Mouse (Mus musculus): ENCODE data around the gene Slc17a8.
A peak's percentile ranks its signal among the peaks of the same experiment; 100 is the strongest.
"Not testable (repeated sequence)": the region's sequence is repeated elsewhere in the genome, so short reads cannot be mapped to it uniquely, and the experiment has no call there.

The Slc17a8 gene

DNA sequence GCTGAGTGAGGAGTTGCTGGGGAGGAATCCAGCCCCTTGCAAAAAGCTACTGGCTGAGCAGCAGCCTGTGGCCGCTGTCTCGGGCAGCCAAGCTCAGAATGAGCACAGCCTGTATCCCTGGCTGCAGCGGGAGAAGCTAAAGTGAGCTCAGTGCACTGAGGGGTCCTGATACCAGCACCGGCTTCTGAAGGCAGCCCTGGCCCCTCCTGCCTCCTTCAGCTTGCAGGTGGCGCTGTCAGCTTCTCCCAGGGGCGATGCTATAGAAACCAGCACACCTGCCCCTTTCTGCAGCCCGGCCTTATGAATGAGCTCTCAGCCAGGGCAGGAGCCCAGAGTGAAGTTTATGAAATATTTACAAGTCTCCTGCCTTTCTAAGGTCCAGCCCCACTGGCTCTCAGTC, at the start of gene Slc17a8:
TSS of gene Slc17a8 (minus strand) at position 125 of the 400 bp plus-strand sequence.
- DNase-seq (ENCODE audit: low read depth, low spot score) = no peak

DNA sequence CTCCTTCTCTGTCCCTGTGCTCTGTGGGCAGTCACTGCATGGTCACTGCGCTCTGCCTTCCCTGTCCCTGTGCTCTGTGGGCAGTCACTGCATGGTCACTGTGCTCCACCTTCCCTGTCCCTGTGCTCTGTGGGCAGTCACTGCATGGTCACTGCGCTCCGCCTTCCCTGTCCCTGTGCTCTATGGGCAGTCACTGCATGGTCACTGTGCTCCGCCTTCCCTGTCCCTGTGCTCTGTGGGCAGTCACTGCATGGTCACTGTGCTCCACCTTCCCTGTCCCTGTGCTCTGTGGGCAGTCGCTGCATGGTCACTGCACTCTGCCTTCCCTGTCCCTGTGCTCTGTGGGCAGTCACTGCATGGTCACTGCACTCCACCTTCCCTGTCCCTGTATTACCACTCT, 49.3 kb upstream of the Slc17a8 start:
- DNase-seq (ENCODE audit: low read depth, low spot score) = not testable (repeated sequence)

DNA sequence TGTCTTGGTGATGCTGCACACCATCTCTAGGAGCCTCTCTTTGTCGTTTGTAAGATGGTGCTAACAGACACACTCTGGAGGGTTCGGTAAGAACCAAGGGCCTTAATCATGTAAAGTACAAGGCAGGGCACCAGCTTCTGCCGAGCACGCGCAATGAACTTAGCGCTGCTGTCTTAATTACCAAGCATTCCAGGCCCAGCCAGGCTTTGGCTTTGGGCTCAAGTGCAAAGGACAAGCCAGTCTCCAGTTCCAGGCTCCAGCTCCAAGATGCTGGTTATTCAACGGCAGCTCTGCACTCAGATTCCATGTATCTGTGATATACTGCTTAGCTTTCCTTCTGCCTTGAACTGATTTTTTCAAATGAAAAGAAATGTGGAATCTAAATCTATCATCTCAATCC, 46.5 kb upstream of the Slc17a8 start:
- no peak for DNase-seq (ENCODE audit: low read depth, low spot score)

DNA sequence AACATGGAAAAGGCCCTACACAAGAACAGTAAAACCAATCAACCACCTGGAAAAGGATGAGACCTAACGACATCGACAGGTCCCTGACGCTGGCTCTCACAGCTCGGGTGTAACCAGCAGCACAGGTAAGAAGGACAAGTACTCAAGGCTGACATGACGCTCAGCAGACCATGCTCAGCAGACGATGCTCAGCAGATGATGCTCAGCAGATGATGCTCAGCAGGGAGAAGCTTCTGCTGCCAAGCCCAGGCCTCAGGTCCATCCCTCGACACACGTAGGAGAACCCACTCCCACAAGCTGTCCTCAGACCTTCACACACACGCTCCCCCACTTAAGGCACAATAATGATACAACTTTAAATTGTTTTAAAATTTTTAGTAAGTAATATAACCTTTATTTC, 44.6 kb upstream of the Slc17a8 start:
- no peak for DNase-seq (ENCODE audit: low read depth, low spot score)

DNA sequence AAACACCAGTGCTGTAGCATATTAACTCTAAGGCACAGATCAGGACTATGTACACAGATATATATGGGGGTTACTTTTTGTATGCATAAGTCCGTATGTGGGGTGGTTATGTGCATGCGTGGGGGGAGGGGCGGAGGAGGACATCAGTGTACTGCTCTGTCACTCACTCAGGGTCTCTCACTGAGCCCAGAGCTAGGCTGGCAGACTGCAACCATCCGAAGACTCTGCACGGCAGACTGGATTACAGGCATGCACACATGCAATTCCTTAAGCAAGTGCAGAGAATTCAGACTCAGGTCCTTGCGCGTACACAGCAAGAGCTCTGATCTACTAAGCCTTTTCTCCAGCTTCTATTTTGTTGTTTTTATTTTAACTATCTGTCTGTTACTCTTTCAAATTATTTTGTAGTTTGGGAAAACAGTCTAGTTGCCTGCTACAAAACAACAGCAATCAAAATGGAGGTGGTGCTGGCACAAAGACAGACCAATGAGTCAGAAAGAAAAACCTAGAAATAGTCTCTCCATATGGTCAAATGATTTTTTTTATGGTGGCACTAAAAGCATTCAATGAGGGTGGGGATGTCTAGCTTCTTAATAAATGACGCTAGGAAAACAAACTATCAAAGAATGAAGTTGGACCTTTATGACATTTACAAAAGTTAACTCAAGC, 44.1 kb upstream of the Slc17a8 start:
- no peak for DNase-seq (ENCODE audit: low read depth, low spot score)

DNA sequence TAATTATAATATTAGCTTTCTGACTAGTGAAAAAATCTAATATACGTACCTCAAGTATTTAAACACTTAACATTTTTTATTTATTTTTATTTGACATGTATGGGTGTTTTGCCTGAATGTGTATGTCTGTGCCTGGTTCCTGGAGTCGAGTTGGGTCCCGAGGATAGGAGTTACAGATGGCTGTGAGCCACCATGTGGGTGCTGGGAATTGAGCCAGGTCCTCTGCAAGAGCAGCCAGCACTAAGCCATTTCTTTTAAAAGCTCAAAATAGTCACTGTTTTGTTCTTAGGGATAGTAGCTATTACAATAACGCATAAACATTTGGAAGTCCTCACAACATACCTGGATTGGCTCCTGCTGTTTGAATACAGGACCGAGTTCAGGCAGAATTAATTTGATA, 35.3 kb upstream of the Slc17a8 start:
- no peak for DNase-seq (ENCODE audit: low read depth, low spot score)

DNA sequence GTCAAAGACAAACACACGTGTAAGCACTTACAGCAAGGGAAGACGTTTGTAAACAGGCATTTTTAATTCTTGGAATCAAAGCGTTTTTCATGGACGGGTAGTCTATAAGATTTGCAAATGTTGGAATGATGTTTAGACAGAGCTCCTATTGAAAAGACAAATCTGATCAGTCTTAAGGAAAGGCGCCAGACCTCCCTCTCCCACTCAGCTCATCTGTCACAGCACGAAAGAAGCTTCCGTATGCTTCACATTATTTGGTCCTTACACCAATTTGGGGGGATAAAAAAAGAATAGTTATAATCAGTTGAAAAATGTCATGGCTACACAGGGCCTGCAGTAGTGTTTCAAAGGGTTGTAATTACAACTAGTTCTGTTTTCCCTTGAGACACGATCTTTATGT, 31.9 kb upstream of the Slc17a8 start:
- no peak for DNase-seq (ENCODE audit: low read depth, low spot score)

DNA sequence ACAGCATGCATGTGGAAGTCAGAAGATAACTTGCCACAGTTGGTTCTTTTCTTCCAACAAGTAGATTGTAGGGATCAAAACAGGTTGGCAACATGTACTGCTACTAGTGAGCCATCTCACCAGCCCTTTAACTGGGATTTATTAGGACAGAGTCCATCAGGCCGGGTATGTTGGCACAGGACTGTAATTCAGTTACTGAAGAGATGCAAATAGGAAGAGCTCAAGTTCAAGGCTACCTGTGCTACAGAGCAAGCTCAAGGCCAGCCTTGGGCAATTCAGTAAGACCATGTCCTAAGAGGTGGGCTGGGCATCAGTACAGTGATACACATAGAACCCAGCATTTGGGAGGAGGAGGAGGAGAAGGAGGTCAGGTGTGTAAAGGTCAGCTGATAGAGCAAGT, 30.6 kb upstream of the Slc17a8 start:
- DNase-seq (ENCODE audit: low read depth, low spot score) = no peak

DNA sequence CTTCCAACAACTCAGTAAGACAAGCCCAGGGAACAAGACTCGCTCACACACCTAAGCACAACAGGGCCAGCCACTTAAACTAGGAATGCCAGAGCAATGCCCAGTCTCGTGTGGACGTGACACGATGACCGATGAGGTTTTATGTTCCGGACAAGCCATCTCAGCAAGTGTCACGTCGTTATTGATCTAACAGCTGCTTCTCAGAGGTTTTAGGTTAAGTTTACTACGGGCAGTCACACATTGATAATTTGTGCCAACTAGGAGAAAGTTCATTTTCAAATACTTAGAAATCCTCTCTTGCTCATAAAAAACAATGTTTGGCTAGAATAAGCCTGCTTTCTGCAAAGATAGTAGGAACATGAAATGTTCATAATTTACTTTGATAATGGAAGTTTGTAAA, 25.9 kb upstream of the Slc17a8 start:
- DNase-seq (ENCODE audit: low read depth, low spot score) = no peak

DNA sequence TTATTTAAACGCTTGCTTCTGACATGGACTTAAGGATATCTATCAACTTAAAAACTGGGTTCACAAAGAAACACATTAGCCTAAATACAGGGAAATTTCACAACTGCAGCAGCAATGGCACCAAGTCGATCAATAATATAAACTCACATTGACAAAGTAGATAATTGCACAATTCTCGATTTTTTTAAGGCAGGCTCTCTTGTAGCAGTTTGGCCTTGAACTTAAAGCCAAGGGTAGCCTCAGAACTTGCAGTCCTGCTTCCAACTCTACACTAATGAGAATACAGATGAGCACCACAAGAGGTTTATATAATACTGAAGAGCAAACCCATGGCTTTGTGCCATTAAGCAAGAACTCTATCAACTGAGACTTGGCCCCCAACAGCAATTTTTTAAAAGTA, 15.9 kb upstream of the Slc17a8 start:
- no peak for DNase-seq (ENCODE audit: low read depth, low spot score)

DNA sequence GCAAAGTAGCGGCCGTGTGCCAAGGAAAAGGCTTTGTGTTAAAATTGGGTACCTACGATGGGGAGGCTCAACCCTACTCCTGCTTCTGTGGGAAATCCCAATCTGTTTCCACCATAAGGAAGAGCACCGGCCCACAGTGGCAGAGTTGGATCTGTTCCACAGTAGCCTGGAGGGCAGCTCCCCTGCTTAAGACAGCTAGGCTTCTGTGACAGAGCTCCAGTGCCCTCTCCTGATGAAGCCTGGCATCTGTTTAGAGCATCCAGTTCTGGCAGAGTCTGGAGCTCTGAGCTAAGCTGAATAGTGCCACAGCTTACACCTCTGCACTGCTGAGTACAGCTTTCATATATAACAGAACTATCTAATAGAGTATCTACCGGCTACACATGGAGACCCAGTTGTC, 14.0 kb upstream of the Slc17a8 start:
- DNase-seq (ENCODE audit: low read depth, low spot score) = no peak

DNA sequence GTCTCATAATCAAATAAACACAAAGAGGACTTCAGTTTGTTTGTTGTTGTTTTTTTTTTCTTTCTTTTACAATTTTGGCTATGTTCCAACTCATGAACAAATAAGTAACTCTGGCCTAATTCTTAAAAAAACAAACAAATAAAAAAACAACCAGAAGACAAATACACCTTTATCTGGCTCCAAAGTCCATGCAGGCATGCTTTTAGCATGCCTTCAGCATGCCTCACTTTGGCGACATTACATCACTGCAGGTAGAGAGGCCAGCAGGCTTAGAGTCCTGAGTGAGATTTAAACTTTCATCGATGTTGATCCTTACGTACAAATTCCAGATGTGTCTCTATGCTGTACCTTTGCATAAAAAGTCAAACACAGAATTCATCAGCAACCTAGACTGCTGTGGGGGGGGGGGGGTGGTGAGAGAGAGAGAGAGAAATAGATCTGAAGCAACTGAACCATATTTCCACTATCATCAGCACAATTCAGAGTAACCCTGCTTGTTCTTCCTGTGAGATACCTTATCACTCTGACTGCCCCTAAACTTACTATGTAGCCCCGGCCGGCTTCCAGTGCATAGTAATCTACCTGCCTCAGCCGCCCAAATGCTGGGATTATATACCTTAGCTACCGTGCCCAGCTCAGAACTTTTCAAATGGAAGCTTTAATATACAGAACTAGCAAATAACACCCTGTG, 12.8 kb upstream of the Slc17a8 start:
- DNase-seq (ENCODE audit: low read depth, low spot score) = no peak

DNA sequence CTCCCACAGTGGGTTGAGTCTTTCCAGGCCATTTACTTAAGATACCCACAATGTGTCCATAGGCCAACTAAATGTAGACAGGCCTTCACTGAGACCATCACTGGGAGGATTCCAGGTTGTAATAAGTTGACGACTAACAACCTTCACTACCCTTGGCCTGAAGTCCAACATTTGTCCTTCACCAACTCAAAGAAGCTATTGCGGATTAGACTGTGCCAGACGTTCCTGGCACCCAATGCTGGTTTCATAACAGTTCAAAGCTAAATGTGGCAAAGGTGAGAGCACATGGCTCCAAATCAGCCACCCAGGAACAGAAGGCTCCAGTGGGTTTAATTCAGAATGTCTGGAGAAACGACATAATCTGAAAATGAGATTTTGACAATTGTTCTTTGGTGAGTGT, 12.1 kb upstream of the Slc17a8 start:
- DNase-seq (ENCODE audit: low read depth, low spot score) = no peak

DNA sequence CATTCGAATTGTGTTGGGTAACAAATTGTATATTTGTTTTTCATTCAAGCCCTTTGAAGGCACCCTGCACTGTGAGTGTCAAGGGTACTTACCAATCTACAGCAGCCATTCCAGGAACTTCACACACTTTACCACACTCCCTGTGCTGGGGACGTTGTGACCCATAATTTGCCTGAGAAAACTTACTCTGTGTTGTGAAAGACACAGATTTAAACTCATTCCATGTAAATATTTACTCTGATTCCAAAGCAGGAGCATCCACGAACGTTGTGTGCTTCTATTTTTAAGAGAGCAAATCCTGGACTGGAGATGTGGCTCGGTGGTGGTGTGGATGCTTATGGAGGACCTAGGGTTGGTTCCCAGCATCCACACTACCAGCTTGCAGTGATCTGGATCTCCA, 10.8 kb upstream of the Slc17a8 start:
- no peak for DNase-seq (ENCODE audit: low read depth, low spot score)

DNA sequence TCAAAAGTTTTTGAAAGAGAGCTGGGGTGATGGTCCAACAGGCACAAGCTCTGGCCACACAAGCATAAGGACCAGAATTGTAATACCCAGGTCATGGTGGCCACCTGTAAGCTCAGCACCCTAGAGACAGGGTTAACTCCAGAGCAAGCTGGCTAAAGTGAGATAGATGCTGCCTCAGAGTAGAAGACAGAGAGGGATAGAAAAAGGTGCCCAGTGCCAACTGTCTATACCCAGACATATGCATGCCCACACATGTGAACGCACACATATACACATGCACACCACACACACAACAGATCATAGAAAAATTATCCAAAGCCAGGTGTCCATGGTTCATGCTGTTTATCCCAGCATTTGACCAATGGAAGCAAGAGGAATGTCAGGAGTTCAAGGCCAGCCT, 9.5 kb upstream of the Slc17a8 start:
- DNase-seq (ENCODE audit: low read depth, low spot score) = no peak

DNA sequence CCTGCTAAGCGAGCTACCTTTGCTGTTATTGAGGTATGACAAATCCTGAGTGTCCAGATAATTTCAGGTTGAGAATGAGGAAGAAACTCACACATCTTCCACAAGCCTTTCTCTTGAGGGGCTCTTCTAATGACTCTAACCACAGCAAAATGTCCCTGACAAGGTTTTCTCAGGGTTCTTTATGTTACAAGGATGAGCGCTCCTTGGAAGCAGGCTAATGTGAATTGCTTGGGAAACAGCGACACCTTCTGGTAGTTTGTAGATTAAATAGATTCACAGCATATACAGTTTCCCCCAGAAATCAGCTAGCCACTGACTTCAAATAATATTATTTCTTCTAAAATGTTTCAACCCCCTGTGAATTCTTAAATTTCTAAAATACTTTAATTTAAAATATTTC, 9.0 kb upstream of the Slc17a8 start:
- peak; percentile 82 for DNase-seq (ENCODE audit: low read depth, low spot score)

DNA sequence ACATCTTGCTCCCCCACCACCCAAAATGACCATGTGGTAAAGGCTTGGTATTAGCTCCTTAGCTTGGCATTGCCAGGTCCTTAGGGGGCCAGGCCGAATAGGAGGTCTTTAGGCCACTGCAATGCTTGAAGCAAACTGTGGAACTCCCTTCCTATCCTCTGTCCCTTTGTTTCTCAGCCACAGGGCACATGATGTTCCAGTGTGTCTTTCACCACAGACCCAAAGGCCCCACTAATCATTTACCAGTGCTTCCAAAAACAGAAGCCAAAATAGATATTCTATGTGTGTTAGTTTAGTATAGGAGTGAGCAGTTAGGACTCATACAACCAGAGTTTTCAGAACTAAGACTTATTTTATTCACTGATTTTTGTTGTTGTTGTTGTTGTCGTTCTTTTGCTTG, 5.7 kb upstream of the Slc17a8 start:
- DNase-seq (ENCODE audit: low read depth, low spot score) = no peak

DNA sequence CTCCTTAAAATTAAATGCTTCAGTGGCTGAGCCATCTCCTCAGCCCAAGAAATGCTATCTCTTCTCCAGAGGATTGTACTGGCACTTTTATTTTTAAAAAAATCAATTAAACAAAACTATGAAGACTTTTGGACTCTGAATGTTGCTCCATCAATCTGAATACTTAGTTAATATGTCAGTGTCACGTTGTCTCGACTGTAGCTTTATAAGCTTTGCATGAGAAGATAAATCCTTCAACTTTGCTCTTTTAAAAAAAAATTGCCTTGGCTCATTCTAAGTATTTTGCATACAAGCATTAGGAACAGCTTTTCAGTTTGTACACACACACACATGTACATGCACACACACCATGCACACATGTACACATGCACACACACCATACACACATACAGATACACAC, 3.1 kb upstream of the Slc17a8 start:
- DNase-seq (ENCODE audit: low read depth, low spot score) = no peak

DNA sequence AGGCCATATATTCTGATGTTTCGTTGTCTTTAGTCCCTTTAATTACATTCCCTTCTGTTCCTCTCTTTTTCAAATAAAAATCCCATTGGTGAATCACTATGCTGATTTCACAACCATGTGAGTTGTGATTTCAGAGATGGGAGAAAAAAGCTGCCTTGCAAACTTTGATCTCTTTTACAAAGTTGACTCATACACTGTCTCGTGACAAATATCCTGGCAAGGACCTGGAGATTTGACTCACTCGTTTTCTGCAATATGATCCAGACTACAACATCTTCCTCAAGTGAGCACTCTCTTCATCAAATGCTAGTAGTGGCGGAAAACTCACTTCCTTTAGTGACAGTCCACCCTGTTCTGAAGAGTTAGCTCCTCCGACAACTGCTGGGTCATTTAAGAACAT, 21.7 kb downstream of the Slc17a8 start:
- DNase-seq (ENCODE audit: low read depth, low spot score) = no peak

DNA sequence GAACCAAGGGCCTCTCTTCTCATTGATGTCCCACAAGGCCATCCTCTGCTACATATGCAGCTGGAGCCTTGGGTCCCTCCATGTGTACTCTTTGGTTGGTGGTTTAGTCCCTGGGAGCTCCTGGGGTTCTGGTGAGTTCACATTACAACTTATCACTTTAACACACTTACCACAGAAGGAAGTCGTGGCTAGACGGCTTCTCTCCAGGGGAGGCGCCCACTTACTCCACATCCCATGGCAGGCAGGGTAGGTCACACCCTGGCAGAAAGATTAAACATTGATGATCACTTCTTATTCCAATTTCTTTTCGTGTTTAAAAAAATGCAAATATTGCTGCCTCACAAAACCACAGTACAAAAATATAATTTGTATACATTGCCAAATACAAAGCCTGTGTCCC, 23.8 kb downstream of the Slc17a8 start:
- no peak for DNase-seq (ENCODE audit: low read depth, low spot score)

DNA sequence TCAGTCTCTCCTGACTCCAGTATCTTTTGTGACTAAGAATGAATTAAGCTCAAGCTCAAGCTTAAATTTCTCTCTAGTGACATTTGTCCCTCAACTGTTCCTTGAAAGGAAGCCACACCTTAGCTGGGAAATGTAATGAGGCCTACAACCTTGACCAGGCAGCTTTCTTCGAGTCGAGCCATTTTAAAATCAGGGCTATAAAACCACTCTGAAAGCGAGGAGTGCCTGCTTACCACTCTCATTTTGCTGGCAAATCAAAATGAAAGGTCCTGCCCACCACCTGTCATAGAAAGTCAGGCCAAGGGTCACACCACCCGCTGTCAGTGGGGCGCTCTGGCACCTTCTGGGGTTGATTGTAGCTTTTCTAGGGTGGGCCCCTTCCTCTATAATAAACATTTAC, 25.1 kb downstream of the Slc17a8 start:
- no peak for DNase-seq (ENCODE audit: low read depth, low spot score)

DNA sequence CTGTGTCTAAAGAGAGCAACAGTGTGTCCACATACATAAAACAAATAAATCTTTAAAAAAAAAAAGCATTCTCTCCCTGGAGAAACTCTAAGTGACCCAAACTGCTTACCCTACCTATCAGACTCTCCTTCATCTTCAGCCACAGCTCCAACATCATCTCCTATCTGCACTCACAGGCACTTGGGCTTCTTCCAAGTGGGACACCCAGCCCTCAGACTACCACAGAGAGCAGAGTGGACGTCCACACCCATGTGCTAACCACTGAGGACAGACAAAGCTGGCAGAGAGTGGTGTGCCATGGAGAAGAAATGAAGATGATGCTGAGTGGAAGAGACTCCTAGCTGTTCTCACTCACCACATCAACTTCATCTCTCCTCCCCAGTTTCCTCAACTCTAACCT, 25.5 kb downstream of the Slc17a8 start:
- no peak for DNase-seq (ENCODE audit: low read depth, low spot score)

DNA sequence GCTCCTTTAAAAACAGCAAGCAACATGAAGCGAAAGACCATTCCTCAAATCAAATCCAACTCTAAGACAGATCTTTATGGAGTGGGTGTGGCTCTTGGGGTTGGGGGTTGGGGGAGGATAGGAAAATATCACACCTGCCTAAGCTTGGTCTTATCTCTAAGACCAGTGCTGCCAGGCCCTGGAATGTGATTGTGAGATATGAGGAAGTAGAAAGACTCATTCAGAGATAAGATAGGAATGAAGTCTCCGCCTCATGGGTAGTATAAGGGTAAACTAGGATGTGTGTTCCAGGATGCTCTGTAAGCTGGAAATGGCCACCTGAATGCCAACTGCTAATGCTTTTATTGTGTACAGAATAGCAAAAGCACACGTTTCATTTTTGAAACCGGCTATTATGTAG, 26.7 kb downstream of the Slc17a8 start:
- no peak for DNase-seq (ENCODE audit: low read depth, low spot score)

DNA sequence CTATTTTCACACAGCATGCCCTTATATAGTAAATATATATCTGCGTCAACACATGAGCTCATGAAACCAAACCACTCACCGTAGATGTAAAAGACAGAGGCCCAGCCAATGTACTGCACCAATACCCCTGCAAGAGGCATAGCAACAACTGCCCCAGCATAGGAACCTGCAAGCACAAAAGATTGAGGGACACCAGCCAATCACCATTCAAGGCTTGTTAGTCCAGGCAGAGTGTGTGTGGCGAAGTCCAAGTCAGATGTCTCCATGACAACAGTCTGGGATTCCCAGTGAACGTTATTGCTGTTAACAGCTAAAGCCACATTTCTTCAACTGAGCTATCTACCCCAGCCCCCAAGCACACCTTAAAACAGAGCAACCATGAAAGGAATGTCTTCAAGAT, 28.3 kb downstream of the Slc17a8 start:
- DNase-seq (ENCODE audit: low read depth, low spot score) = no peak
